Mouse (Mus musculus) mouse trophoblast stem cell (cell line): ENCODE measurements around the gene Themis3.
"Not testable (repeated sequence)": the region's sequence is repeated elsewhere in the genome, so short reads cannot be mapped to it uniquely, and the experiment has no call there.

ENCODE experiments used
- in situ Hi-C, 2 experiments: fragments of 300-500 bp; cut with MseI, MboI; formaldehyde crosslinking; loops; 2 replicates in 1 of 2; 3 replicates in 1 of 2; pipeline ENCODE4 v1.15.1; 2025

Gene Themis3

GRCm38 (mm10) chr17:66558404-66559317 lies 35.8 kb downstream of the Themis3 start:
- in situ Hi-C loops, result no loop called here

- in situ Hi-C loops, result no loop called here
Observed at GRCm38 (mm10) chr17:66552690-66553089, 41.7 kb downstream of the Themis3 start.

- in situ Hi-C loops, result no loop called here
Observed at GRCm38 (mm10) chr17:66550486-66550885, 43.9 kb downstream of the Themis3 start.

DNA sequence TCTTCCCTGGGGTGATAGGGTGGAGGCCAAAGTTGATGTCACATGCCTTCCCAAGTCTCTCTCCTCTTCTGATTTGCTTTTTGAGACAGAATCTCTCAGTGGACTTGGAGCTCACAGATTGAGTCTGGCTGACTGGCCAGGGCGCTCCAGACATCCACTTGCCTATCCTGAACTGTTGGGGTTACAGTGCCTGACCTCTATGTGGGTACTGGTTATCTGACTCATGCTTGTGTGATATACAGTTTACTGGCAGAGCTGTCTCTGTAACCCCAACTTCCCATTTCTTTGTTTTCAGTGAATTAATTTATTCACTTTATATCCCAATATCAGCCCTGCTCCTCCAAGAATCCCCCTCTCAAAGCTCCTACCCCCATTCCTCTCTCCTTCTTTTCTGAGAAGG lies 62.1 kb downstream of the Themis3 start:
- in situ Hi-C loops, result no loop called here

DNA sequence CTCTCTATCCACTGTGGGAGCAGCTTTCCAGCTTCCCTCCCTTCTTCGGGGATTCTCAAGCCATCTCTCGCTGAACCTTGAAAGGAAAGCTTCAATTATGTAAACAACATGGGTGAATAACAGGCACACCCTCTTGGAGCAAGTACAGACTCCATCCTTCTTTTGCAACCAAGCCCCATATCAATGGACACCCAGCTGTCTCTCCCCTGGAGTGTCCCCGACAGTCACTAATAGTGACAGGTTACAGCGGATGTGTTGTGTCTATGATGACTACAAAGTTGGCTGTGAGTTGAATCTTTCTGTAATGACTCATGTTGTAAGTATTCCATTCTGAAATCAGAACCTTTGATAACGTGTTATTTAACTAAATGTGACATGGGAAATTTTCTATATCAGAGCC lies 71.0 kb downstream of the Themis3 start:
- in situ Hi-C loops, result no loop called here

DNA sequence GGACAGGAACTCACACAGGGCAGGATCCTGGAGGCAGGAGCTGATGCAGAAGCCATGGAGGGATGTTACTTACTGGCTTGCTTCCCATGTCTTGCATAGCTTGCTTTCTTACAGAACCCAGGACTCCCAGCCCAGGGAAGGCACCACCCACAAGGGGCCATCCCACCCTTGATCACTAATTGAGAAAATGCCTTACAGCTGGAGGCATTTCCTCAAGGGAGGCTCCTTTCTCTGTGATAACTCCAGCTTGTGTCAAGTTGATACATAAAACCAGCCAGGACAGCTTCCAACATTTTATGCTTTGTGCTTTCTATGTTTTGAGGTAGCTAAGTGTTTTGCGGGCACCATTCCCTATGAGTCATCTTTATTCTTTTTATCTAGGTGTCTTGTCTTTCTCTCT lies 71.8 kb downstream of the Themis3 start:
- in situ Hi-C loops, result not testable (repeated sequence)

- in situ Hi-C loops, result no loop called here
Observed at GRCm38 (mm10) chr17:66519554-66520553, 74.6 kb downstream of the Themis3 start, which contains the start of gene Rab12. Rab12 (minus strand) TSS chr17:66519729.

DNA sequence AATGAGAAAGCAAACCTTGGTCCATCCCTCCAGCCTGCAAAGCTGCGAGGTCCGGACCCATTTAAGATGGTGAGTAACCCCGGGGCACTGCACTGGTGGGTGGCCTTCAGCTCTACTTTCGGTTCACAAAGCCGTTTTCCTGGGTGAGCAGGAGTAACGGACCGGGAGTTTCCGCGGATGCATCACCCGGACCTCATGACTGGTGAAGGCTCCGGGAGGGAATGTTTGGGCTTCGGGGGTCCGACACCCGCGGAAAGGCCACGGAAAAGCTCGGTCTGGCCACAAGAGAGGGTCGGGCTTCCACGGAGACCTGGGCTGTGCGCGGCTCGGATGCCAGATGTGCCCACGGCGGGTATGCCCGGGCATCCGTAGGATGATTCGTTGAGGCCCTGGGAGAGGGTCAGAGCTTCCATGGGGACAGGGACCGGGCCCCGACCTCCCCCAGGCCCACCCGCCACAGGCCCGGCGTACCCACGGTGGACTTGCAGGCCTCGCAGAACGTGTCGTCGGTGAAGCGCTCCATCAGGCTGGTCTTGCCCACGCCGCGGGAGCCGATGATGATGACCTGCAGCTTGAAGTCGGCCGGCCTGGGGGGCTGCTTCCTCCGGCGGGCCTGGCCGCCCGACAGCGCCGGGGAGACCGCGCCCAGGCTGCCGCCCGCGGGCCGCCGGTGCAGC lies 75.4 kb downstream of the Themis3 start:
- in situ Hi-C loops, result no loop called here

DNA sequence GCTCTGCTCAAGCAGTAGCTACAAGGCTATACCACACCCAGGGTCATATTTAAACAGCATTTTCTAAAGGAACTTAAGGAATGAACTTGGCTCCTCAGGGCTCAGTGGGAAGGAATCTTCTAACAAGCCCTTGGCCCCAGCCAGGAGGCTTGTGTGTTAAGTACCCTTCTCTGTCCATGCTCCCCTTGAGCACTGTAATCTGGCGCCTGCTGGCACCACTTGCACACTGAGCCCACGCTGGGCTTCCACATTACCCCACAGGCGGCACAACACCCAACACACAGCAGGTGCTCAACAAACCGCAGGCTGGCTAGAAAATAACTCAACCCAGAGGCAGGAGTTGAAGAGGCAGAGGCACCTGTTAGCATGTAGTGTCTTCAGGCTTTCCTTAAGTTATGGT lies 77.5 kb downstream of the Themis3 start:
- in situ Hi-C loops, result no loop called here

GRCm38 (mm10) chr17:66514288-66514995 lies 80.0 kb downstream of the Themis3 start:
- in situ Hi-C loops, result no loop called here

- in situ Hi-C loops, result no loop called here
Observed at GRCm38 (mm10) chr17:66512202-66512956, 82.0 kb downstream of the Themis3 start.

DNA sequence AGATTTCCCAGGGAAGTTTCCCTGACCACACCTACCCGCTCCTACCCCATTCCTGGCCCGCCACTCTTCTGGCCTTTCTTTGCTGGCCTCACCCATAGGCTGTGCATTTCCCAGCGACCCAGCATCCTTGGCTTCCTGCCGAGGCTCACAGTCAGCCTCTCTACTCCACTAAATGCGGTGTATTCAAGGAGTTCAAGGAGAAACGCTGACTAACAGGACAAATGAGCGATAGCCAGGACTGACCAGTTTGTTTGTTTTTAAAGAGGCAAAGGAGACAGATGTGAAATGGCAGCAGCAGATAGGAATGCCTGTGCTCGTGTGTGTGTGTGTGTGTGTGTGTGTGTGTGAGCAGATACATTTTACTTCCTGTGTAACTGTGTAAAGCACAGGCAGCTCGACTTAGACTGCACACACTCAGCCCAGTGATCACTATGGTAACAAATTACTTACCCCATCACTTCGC lies 84.2 kb downstream of the Themis3 start:
- in situ Hi-C loops, result no loop called here

DNA sequence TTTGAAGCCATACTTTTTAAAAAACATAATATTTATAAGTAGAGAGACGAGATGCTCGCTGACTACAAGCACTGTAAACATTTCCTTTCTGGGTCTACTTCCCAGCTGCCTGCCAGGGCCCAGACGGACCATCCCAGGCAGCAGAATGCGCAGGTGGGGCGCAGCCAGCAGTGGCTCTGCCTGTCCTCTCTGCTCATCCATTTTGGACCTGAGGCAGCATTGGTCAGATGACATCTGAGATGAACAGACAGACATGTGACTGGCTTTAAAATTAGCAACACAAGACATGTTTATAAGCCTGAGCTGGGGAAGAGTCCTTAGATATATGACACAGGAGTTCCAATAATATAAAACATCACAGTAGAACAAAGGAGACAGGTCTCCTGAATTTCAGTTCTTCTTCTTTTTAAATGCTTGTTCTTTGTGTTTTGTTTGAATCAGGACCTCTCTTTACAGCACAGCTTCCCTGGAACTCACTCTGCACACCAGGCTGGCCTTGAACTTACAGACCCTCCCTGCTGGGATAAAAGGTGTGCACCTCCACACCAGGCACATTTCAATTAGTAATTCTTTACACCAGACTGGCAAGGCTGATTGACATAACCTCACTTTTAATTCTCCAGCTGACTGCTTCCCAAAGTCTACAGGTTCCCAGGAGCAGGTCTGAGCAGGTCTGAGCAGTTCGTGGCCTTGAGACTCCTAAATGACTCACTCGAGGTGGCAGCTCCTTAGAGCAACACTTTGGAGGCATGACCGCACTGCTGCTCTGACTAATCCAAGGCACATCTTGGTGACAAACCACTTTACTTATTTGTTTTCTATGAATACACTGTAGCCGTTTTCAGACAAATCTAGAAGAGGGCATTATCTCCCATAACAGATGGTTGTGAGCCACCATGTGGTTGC lies 87.1 kb downstream of the Themis3 start:
- in situ Hi-C loops, result no loop called here

DNA sequence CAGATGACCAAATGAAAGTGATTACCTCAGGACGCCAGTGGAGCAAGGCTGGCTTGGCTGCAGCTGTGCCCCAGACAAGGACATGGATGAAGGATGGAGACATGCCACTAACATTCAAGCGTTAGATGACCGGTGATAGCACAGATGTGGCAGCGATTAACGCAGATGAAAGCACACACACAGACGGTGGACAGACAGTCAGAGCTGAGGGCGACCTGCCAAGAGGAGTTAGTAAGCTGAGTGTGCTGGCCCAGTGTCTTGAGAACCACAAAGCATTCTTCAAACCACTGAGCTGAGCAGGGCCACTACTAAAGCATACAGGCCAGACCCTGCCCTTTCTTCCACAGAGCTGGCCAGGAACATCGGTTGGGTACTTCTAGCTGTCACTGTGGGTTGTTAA lies 89.5 kb downstream of the Themis3 start:
- in situ Hi-C loops, result no loop called here
